In the genomic region with DNA sequence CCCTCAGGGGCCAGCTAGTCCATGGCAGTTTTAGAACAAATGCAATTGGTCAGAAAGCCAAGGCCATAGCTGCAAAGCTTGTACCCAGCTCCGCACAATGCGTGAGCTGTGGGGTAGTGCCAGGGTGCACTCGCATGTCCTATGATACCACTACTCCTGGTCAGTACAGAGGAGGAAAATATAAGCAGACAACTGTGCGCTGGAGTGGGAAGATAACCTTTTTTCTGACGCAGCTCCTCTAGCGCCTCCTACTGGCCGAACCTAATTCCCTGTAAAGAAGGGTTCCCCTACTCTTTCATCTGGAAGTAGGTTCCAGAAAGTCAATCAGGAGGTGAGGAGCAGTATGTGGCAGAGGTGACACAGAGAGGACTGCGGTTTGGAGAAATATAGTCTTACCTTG, we compare ENCODE assay signal across 13 mouse cellular contexts.
DNase-seq lines count a peak whose midpoint lies in the region; ATAC-seq and TF ChIP-seq lines count a peak whose summit lies in the region.
"Had no signal": no experiment of that assay in that cellular context is flagged by ENCODE, and none has a peak within 500 bp of the region (broad histone marks: within the 10 kb centered on the region; RNA-seq: fewer than 3 reads in every experiment).

No protein-coding gene starts in this region.

- H3K4me1 ChIP-seq in forebrain, embryonic 11.5 days (replicated peaks; ENCODE audit: control insufficient read depth, insufficient read depth, low read length) = no peaks in the 10 kb centered on the region
- H3K4me1 ChIP-seq in forebrain, embryonic 14.5 days (ENCODE audit: control insufficient read depth, insufficient read depth, low read length) = no peaks in the 10 kb centered on the region
- H3K4me1 ChIP-seq in lung, postnatal 0 days (ENCODE audit: insufficient read depth, low read depth, low read length) = peaks cover 5% of the 10 kb centered on the region; the same call in 1 of the 2 replicates
- H3K4me1 ChIP-seq in lung, adult 2 months (ENCODE audit: control insufficient read depth, insufficient read depth, low read length) = no peaks in the 10 kb centered on the region
- H3K4me1 ChIP-seq in liver, embryonic 14.5 days (replicated peaks; ENCODE audit: control insufficient read depth in 2 of 2, insufficient read depth in 2 of 2, low read length in 1 of 2) = no peaks in the 10 kb centered on the region

- ATAC-seq in forebrain, embryonic 11.5 days (replicated peaks; ENCODE audit: low FRiP score) = peak; percentile 39
- ATAC-seq in forebrain, embryonic 14.5 days = no peak
- no peak for ATAC-seq in lung, postnatal 0 days
- ATAC-seq in liver, embryonic 14.5 days (ENCODE audit: insufficient read depth) = no peak

- peak; percentile 54 for TF ChIP-seq CTCF in lung, postnatal 0 days (IDR thresholded peaks at IDR 0.05)
- no peak for TF ChIP-seq CTCF in lung, adult 2 months (IDR thresholded peaks at IDR 0.05; ENCODE audit: insufficient read depth, low read length)
- TF ChIP-seq CTCF in liver, embryonic 14.5 days (IDR thresholded peaks at IDR 0.05; ENCODE audit: low read depth) = peak; percentile 68

- no peak overlapping the region for H3K9ac ChIP-seq in forebrain, embryonic 11.5 days (ENCODE audit: low read length)
- H3K9ac ChIP-seq in forebrain, embryonic 14.5 days (ENCODE audit: low read length) = no peak overlapping the region
- H3K9ac ChIP-seq in lung, postnatal 0 days (replicated peaks; ENCODE audit: low read depth) = no peak overlapping the region
- H3K9ac ChIP-seq in liver, embryonic 14.5 days (replicated peaks) = no peak overlapping the region
- H3K9ac ChIP-seq: limb, embryonic 15.5 days; neural tube, embryonic 12.5 days had no signal

- no peak for TF ChIP-seq POLR2A in lung, adult 2 months (IDR thresholded peaks at IDR 0.05; ENCODE audit: borderline replicate concordance, extremely low read depth, low read depth, low read length)

- no peak overlapping the region for H3K4me3 ChIP-seq in forebrain, embryonic 11.5 days (ENCODE audit: low read depth, low read length)
- H3K4me3 ChIP-seq in forebrain, embryonic 14.5 days (ENCODE audit: low read depth, low read length) = no peak overlapping the region
- no peak overlapping the region for H3K4me3 ChIP-seq in lung, postnatal 0 days (ENCODE audit: low read depth, low read length)
- no peak overlapping the region for H3K4me3 ChIP-seq in lung, adult 2 months (replicated peaks; ENCODE audit: extremely low read depth, low read depth, low read length)
- H3K4me3 ChIP-seq in liver, embryonic 14.5 days (ENCODE audit: insufficient read depth in 1 of 2, low read depth in 2 of 2, low read length in 2 of 2) = no peak overlapping the region
- H3K4me3 ChIP-seq: limb, embryonic 15.5 days; neural tube, embryonic 12.5 days had no signal

- 63% methylated on average over 8 of the region's 8 CpGs for WGBS in forebrain, embryonic 11.5 days
- WGBS in forebrain, embryonic 14.5 days = 58% methylated on average over 8 of the region's 8 CpGs
- WGBS in lung, postnatal 0 days = 66% methylated on average over 8 of the region's 8 CpGs
- 66% methylated on average over 8 of the region's 8 CpGs for WGBS in lung, adult 2 months
- 33% methylated on average over 8 of the region's 8 CpGs for WGBS in liver, embryonic 14.5 days (ENCODE audit: insufficient replicate concordance)

- H3K27me3 ChIP-seq in forebrain, embryonic 11.5 days (ENCODE audit: control insufficient read depth, insufficient read depth, low read length) = no peaks in the 10 kb centered on the region
- no peaks in the 10 kb centered on the region for H3K27me3 ChIP-seq in forebrain, embryonic 14.5 days (replicated peaks; ENCODE audit: control insufficient read depth, insufficient read depth, low read length)
- H3K27me3 ChIP-seq in lung, postnatal 0 days (replicated peaks; ENCODE audit: insufficient read depth, low read length) = no peaks in the 10 kb centered on the region
- no peaks in the 10 kb centered on the region for H3K27me3 ChIP-seq in liver, embryonic 14.5 days (ENCODE audit: control insufficient read depth, insufficient read depth, low read length)
- H3K27me3 ChIP-seq: limb, embryonic 15.5 days; neural tube, embryonic 12.5 days had no signal

- DNase-seq in forebrain, embryonic 11.5 days (ENCODE audit: low spot score) = no peak
- no peak for DNase-seq in forebrain, embryonic 14.5 days (ENCODE audit: low spot score)
- DNase-seq in lung, postnatal 0 days (ENCODE audit: low spot score) = no peak
- DNase-seq in lung, adult 2 months = no peak
- peak; percentile 55 for DNase-seq in ZHBTc4 (ENCODE audit: low read depth, low spot score)
- DNase-seq in liver, embryonic 14.5 days (ENCODE audit: low read depth in 3 of 3, low spot score in 3 of 3) = peak in 1 of 3 experiments; percentile 9
- DNase-seq in gastrocnemius, adult 8-10 months (ENCODE audit: low spot score in 2 of 2) = no peak
- DNase-seq in layer of hippocampus, postnatal 14 days (ENCODE audit: low spot score in 2 of 2) = no peak
- DNase-seq: kidney, postnatal 36 days had no signal

- no peaks in the 10 kb centered on the region for H3K36me3 ChIP-seq in forebrain, embryonic 11.5 days (ENCODE audit: control insufficient read depth, insufficient read depth, low read length)
- no peaks in the 10 kb centered on the region for H3K36me3 ChIP-seq in forebrain, embryonic 14.5 days (ENCODE audit: control insufficient read depth, insufficient read depth, low read length)
- no peaks in the 10 kb centered on the region for H3K36me3 ChIP-seq in lung, postnatal 0 days (ENCODE audit: insufficient read depth, low read length)
- no peaks in the 10 kb centered on the region for H3K36me3 ChIP-seq in liver, embryonic 14.5 days (replicated peaks; ENCODE audit: control insufficient read depth, insufficient read depth, low read depth)
- H3K36me3 ChIP-seq: G1E; limb, embryonic 15.5 days; neural tube, embryonic 12.5 days had no signal

- no peak overlapping the region for H3K27ac ChIP-seq in forebrain, embryonic 11.5 days (ENCODE audit: low read depth, low read length)
- no peak overlapping the region for H3K27ac ChIP-seq in forebrain, embryonic 14.5 days (ENCODE audit: low read depth, low read length)
- no peak overlapping the region for H3K27ac ChIP-seq in lung, postnatal 0 days (ENCODE audit: low read length)
- H3K27ac ChIP-seq in liver, embryonic 14.5 days = no peak overlapping the region
- H3K27ac ChIP-seq: limb, embryonic 15.5 days; neural tube, embryonic 12.5 days had no signal

- H3K9me3 ChIP-seq in forebrain, embryonic 11.5 days (ENCODE audit: control insufficient read depth, low read length) = no peaks in the 10 kb centered on the region
- no peaks in the 10 kb centered on the region for H3K9me3 ChIP-seq in forebrain, embryonic 14.5 days (replicated peaks; ENCODE audit: control insufficient read depth, low read length)
- H3K9me3 ChIP-seq in lung, postnatal 0 days (ENCODE audit: low read length) = no peaks in the 10 kb centered on the region
- no peaks in the 10 kb centered on the region for H3K9me3 ChIP-seq in liver, embryonic 14.5 days (ENCODE audit: control insufficient read depth, low read length)
- H3K9me3 ChIP-seq: limb, embryonic 15.5 days; neural tube, embryonic 12.5 days had no signal

- H3K4me2 ChIP-seq in forebrain, embryonic 11.5 days (ENCODE audit: low read depth, low read length, severe bottlenecking) = no peak overlapping the region
- no peak overlapping the region for H3K4me2 ChIP-seq in forebrain, embryonic 14.5 days (ENCODE audit: low read length)
- no peak overlapping the region for H3K4me2 ChIP-seq in lung, postnatal 0 days (replicated peaks; ENCODE audit: low read depth, low read length)
- H3K4me2 ChIP-seq in liver, embryonic 14.5 days (ENCODE audit: low read depth) = no peak overlapping the region
- H3K4me2 ChIP-seq: heart, embryonic 11.5 days; limb, embryonic 15.5 days; neural tube, embryonic 12.5 days had no signal

- no peak for TF ChIP-seq EP300 in lung, postnatal 0 days (IDR thresholded peaks at IDR 0.05)
- no peak for TF ChIP-seq EP300 in liver, embryonic 14.5 days (IDR thresholded peaks at IDR 0.05; ENCODE audit: low read depth)
